Mouse (Mus musculus): ENCODE data around the gene Mef2c.

DNA sequence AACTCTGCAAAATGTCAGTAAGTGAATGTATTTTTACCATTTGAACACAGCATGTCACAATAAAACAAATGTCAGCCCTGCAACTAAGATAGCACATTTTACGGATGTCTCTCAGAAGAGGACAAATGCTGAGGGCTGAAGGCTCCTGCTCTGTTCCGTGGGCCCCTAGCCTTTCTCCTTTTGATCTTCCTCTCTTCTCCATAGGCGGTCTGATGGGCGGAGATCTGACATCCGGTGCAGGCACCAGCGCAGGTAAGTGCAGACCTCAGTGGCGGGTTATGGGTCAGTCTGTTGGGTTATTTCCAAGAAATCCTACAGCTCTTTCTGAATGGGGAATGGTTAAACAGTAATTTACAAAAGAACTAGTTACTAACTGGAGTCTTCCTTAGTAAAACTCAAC, 131.4 kb downstream of the Mef2c start:
- no peak for TF ChIP-seq SRF (IDR thresholded peaks at IDR 0.05; ENCODE audit: control insufficient read depth, insufficient read length, low read depth)
- no peak for TF ChIP-seq CEBPB (IDR thresholded peaks at IDR 0.05; ENCODE audit: insufficient read depth, poor library complexity, severe bottlenecking)
- TF ChIP-seq POLR2A (IDR thresholded peaks at IDR 0.05; ENCODE audit: insufficient read length, low read depth): no peak
- TF ChIP-seq USF1 (IDR thresholded peaks at IDR 0.05; ENCODE audit: low read depth): no peak
- no peak for TF ChIP-seq TCF12 (IDR thresholded peaks at IDR 0.05; ENCODE audit: insufficient read depth, poor library complexity, severe bottlenecking)
- TF ChIP-seq E2F4 (IDR thresholded peaks at IDR 0.05; ENCODE audit: insufficient read depth): no peak
- TF ChIP-seq MAX (IDR thresholded peaks at IDR 0.05; ENCODE audit: low read depth): no peak
- no peak for TF ChIP-seq REST (IDR thresholded peaks at IDR 0.05; ENCODE audit: insufficient read depth, insufficient read length)
- TF ChIP-seq TCF3 (IDR thresholded peaks at IDR 0.05; ENCODE audit: insufficient read length, low read depth): no peak
- no peak for TF ChIP-seq POLR2AphosphoS2 (IDR thresholded peaks at IDR 0.05; ENCODE audit: insufficient read length, low read depth)
- TF ChIP-seq MYOD1 (IDR thresholded peaks at IDR 0.05; ENCODE audit: control insufficient read depth in 1 of 3, insufficient read length in 2 of 3, low read depth in 2 of 3): no peak
- TF ChIP-seq MYOG (IDR thresholded peaks at IDR 0.05; ENCODE audit: control insufficient read depth in 1 of 3, insufficient read depth in 1 of 3, insufficient read length in 2 of 3, low read depth in 2 of 3): no peak
